Mouse (Mus musculus): ENCODE results near the gene Edc3. TPM values are rescaled to one million over a fixed set of nuclear protein-coding genes. Genes with fewer than 3 reads are reported as not detected.
A peak's percentile ranks its signal among the peaks of the same experiment; 100 is the strongest.

The Edc3 gene
- polyA plus RNA-seq, 1 experiment from 2014 or later, result 15.5 TPM

DNA sequence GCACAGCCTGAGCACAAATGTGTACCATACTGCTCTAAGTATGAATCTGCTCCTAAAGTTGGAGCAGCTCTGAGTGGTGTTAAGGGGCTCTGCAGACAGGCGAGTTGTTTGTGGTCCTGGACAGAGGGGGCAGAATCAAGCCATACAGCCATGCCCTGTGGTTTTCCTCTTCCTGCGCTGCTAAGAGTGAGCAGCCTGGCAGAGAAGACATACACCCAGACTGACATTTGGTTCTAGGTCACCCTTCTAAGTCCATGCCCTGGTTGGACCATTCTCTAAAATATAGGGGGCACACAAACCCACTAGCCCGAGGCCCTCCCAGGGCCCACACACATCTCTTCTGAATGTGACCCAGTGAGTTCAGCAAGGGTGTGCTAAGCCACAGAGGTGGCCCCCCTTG lies 81.4 kb downstream of the Edc3 start:
- no peak overlapping the region for H3K9ac ChIP-seq (ENCODE audit: low read depth, low read length)
- no peaks in the 10 kb centered on the region for H3K9me3 ChIP-seq (replicated peaks; ENCODE audit: control insufficient read depth, low read length)
- no peak for ATAC-seq (replicated peaks; ENCODE audit: insufficient number of reproducible peaks, low FRiP score, low TSS enrichment)
- H3K4me3 ChIP-seq (ENCODE audit: low read depth, low read length), result no peak overlapping the region
- no peaks in the 10 kb centered on the region for H3K4me1 ChIP-seq (ENCODE audit: control insufficient read depth, insufficient read depth, low read length)
- no peaks in the 10 kb centered on the region for H3K27me3 ChIP-seq (ENCODE audit: control insufficient read depth, insufficient read depth, low read length)
- WGBS (ENCODE audit: insufficient replicate concordance), result 80% methylated on average over 3 of the region's 3 CpGs
- H3K4me2 ChIP-seq, result no peak overlapping the region
- H3K27ac ChIP-seq (ENCODE audit: low read depth, low read length), result no peak overlapping the region
- H3K36me3 ChIP-seq (ENCODE audit: control insufficient read depth, insufficient read depth, low read length), result peaks cover 17% of the 10 kb centered on the region; the same call in 1 of the 2 replicates

DNA sequence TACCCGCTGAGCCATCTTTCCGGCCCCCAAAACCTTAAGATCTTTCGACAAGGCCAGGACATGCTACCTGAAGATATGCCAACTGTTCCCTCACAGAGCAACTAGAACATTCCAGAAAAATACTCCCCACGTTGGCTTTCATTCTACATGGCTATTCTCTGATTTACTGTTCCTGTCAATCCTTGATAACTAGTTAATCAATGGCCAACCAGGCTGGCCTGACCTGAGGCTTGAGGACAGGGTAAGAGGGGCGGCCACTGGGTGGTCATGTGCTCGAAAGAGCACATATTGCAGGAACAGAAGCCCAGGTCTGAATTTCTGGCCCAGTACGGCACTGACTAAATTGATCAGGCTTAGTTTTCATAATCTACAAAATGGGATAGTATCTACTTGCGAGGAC lies 89.1 kb downstream of the Edc3 start:
- H3K27me3 ChIP-seq (ENCODE audit: control insufficient read depth, insufficient read depth, low read length), result no peaks in the 10 kb centered on the region
- H3K27ac ChIP-seq (ENCODE audit: low read depth, low read length), result no peak overlapping the region
- H3K36me3 ChIP-seq (ENCODE audit: control insufficient read depth, insufficient read depth, low read length), result peaks cover 21% of the 10 kb centered on the region
- no peak overlapping the region for H3K9ac ChIP-seq (ENCODE audit: low read depth, low read length)
- ATAC-seq (replicated peaks; ENCODE audit: insufficient number of reproducible peaks, low FRiP score, low TSS enrichment), result no peak
- no peak overlapping the region for H3K4me3 ChIP-seq (ENCODE audit: low read depth, low read length)
- WGBS (ENCODE audit: insufficient replicate concordance), result 88% methylated on average over 8 of the region's 8 CpGs
- H3K4me2 ChIP-seq, result no peak overlapping the region
- H3K9me3 ChIP-seq (replicated peaks; ENCODE audit: control insufficient read depth, low read length), result no peaks in the 10 kb centered on the region
- H3K4me1 ChIP-seq (ENCODE audit: control insufficient read depth, insufficient read depth, low read length), result peaks cover 32% of the 10 kb centered on the region

- no peaks in the 10 kb centered on the region for H3K27me3 ChIP-seq (ENCODE audit: control insufficient read depth, insufficient read depth, low read length)
- H3K4me3 ChIP-seq (ENCODE audit: low read depth, low read length), result no peak overlapping the region
- H3K9me3 ChIP-seq (replicated peaks; ENCODE audit: control insufficient read depth, low read length), result no peaks in the 10 kb centered on the region
- peaks cover 13% of the 10 kb centered on the region for H3K36me3 ChIP-seq (ENCODE audit: control insufficient read depth, insufficient read depth, low read length)
- no peak for ATAC-seq (replicated peaks; ENCODE audit: insufficient number of reproducible peaks, low FRiP score, low TSS enrichment)
- peak overlapping the region; percentile 74 for H3K27ac ChIP-seq (ENCODE audit: low read depth, low read length)
- WGBS (ENCODE audit: insufficient replicate concordance), result 8% methylated on average over 10 of the region's 10 CpGs
- H3K4me2 ChIP-seq, result peak overlapping the region; percentile 25
- peaks cover 46% of the 10 kb centered on the region for H3K4me1 ChIP-seq (ENCODE audit: control insufficient read depth, insufficient read depth, low read length)
- no peak overlapping the region for H3K9ac ChIP-seq (ENCODE audit: low read depth, low read length)
Observed at GRCm38 (mm10) chr9:57798725-57799253, 90.4 kb downstream of the Edc3 start.

- Histone ChIP-seq H3K9ac (ENCODE audit: low read depth, low read length) (no peak overlapping the region), H3K27ac (ENCODE audit: low read depth, low read length) (peak overlapping the region; percentile 6; the same call in 1 of the 2 replicates), H3K4me2 (peak overlapping the region; percentile 37), H3K4me3 (ENCODE audit: low read depth, low read length) (no peak overlapping the region), H3K4me1 (ENCODE audit: control insufficient read depth, insufficient read depth, low read length) (peaks cover 60% of the 10 kb centered on the region), H3K9me3 (replicated peaks; ENCODE audit: control insufficient read depth, low read length) (no peaks in the 10 kb centered on the region), H3K36me3 (ENCODE audit: control insufficient read depth, insufficient read depth, low read length) (peaks cover 11% of the 10 kb centered on the region), H3K27me3 (ENCODE audit: control insufficient read depth, insufficient read depth, low read length) (no peaks in the 10 kb centered on the region)
- 0 out of 2 replicates have a peak, but pooled peaks have one; percentile 55 for ATAC-seq (replicated peaks; ENCODE audit: insufficient number of reproducible peaks, low FRiP score, low TSS enrichment)
- WGBS (ENCODE audit: insufficient replicate concordance), result 41% methylated on average over 9 of the region's 9 CpGs
Observed at GRCm38 (mm10) chr9:57800325-57800975, 92.1 kb downstream of the Edc3 start.

Other genes with a start within 250 kb of the Edc3 start
- 5.8 and 7.9 TPM in 2 replicates for gene Scamp5, start 240.5 kb upstream of the Edc3 start, polyA plus RNA-seq (2014; fragmentation: Nextera tagmentation; extraction: Ambion mirVana)
- 16.3 and 17.1 TPM in 2 replicates for gene Rpp25, start 204.5 kb upstream of the Edc3 start, polyA plus RNA-seq (2014; fragmentation: Nextera tagmentation; extraction: Ambion mirVana)
- 1,178 and 1,213 TPM in 2 replicates for gene Cox5a, start 187.3 kb upstream of the Edc3 start, polyA plus RNA-seq (2014; fragmentation: Nextera tagmentation; extraction: Ambion mirVana)
- gene Fam219b, start 171.0 kb upstream of the Edc3 start, polyA plus RNA-seq (2014; fragmentation: Nextera tagmentation; extraction: Ambion mirVana), result 12.1 and 12.6 TPM in 2 replicates
- 67.5 and 76.1 TPM in 2 replicates for gene Mpi, start 155.8 kb upstream of the Edc3 start, polyA plus RNA-seq (2014; fragmentation: Nextera tagmentation; extraction: Ambion mirVana)
- 53.3 and 54.9 TPM in 2 replicates for gene Scamp2, start 147.6 kb upstream of the Edc3 start, polyA plus RNA-seq (2014; fragmentation: Nextera tagmentation; extraction: Ambion mirVana)
- gene Ulk3, start 119.1 kb upstream of the Edc3 start, polyA plus RNA-seq (2014; fragmentation: Nextera tagmentation; extraction: Ambion mirVana), result 10.0 and 12.4 TPM in 2 replicates
- not detected in 2 replicates for gene Cplx3, start 102.3 kb upstream of the Edc3 start, polyA plus RNA-seq (2014; fragmentation: Nextera tagmentation; extraction: Ambion mirVana)
- gene Lman1l, start 87.8 kb upstream of the Edc3 start, polyA plus RNA-seq (2014; fragmentation: Nextera tagmentation; extraction: Ambion mirVana), result not detected in 2 replicates
- 15.9 and 18.6 TPM in 2 replicates for gene Csk, start 54.9 kb upstream of the Edc3 start, polyA plus RNA-seq (2014; fragmentation: Nextera tagmentation; extraction: Ambion mirVana)
- not detected in 2 replicates for gene Cyp1a2, start 24.8 kb upstream of the Edc3 start, polyA plus RNA-seq (2014; fragmentation: Nextera tagmentation; extraction: Ambion mirVana)
- gene Cyp1a1, start 20.6 kb upstream of the Edc3 start, polyA plus RNA-seq (2014; fragmentation: Nextera tagmentation; extraction: Ambion mirVana), result not detected in 2 replicates
- gene Clk3, start 57.3 kb downstream of the Edc3 start, polyA plus RNA-seq (2014; fragmentation: Nextera tagmentation; extraction: Ambion mirVana), result 64.2 and 73.5 TPM in 2 replicates
- 28.0 and 31.7 TPM in 2 replicates for gene Arid3b, start 128.3 kb downstream of the Edc3 start, polyA plus RNA-seq (2014; fragmentation: Nextera tagmentation; extraction: Ambion mirVana)
- gene Ubl7, start 202.4 kb downstream of the Edc3 start, polyA plus RNA-seq (2014; fragmentation: Nextera tagmentation; extraction: Ambion mirVana), result 97.7 and 106 TPM in 2 replicates
- 0.17 and 0.18 TPM in 2 replicates for gene Sema7a, start 231.6 kb downstream of the Edc3 start, polyA plus RNA-seq (2014; fragmentation: Nextera tagmentation; extraction: Ambion mirVana)

Data from heart, embryonic 11.5 days (tissue).